Mouse (Mus musculus): ENCODE measurements around the gene Nhs. TPM values are rescaled to one million over a fixed set of nuclear protein-coding genes. Genes with fewer than 3 reads are reported as not detected.

Gene Nhs
- polyA plus RNA-seq, 1 experiment from 2014 or later = 2.2 TPM

DNA sequence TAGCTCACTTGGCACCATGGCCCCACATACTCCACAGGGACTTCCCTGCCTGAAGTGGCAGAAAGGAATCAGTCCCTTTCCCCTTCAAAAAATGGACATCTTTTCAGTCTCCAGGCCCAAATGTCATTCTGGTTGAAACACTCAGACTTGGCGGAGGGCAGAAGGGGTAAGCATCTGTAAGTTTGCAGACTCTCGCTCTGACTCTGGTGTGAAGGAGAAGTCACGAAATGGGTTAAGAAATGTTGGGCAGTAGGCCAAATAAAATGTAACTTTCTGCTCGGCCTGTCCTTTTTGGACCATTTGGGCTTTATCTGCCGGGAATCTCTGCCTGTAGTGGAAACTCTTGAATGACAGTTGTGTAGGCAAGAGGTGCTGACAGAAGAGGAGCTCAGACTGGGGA is 106.0 kb downstream of the Nhs start:
- ATAC-seq (ENCODE audit: insufficient read depth) (peak; percentile 52; the same call in 1 of the 2 replicates), DNase-seq (peak; percentile 71)
- WGBS = 41% methylated on average over 5 of the region's 5 CpGs
- no peaks in the 10 kb centered on the region for H3K9me3 ChIP-seq (ENCODE audit: low read depth, low read length)
- H3K27me3 ChIP-seq (ENCODE audit: insufficient read depth, low read length) = peaks cover 8% of the 10 kb centered on the region
- no peak overlapping the region for H3K27ac ChIP-seq (ENCODE audit: low read depth)
- no peak for TF ChIP-seq CTCF (IDR thresholded peaks at IDR 0.05; ENCODE audit: low read depth)
- no peaks in the 10 kb centered on the region for H3K36me3 ChIP-seq (ENCODE audit: insufficient read depth)
- H3K9ac ChIP-seq = no peak overlapping the region
- no peaks in the 10 kb centered on the region for H3K4me1 ChIP-seq (ENCODE audit: insufficient read depth)
- H3K4me2 ChIP-seq = no peak overlapping the region
- H3K4me3 ChIP-seq (ENCODE audit: low read depth, low read length) = no peak overlapping the region

DNA sequence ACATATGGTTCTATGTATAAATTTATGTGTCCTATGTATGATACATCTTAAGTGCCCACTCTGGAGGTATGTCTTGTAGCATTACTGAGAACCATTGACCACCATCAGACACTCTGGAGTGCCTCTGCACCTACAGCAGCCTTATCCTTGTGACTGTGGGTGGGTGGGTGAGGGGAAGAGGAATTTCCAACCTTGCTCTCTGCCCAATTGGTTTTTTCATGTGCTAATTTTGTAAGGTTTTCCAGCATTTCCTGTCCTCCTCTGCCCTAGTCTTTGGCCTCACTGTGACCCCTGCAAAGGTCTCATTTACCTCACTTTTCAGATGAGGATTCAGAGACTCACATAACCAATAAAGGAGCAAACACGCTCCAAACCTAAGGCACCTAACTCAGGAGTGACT is 107.0 kb downstream of the Nhs start:
- DNase-seq (no peak), ATAC-seq (ENCODE audit: insufficient read depth) (no peak)
- Histone ChIP-seq H3K4me2 (no peak overlapping the region), H3K9ac (no peak overlapping the region), H3K4me3 (ENCODE audit: low read depth, low read length) (no peak overlapping the region), H3K9me3 (ENCODE audit: low read depth, low read length) (no peaks in the 10 kb centered on the region), H3K27me3 (ENCODE audit: insufficient read depth, low read length) (peaks cover 8% of the 10 kb centered on the region), H3K27ac (ENCODE audit: low read depth) (no peak overlapping the region), H3K36me3 (ENCODE audit: insufficient read depth) (no peaks in the 10 kb centered on the region), H3K4me1 (ENCODE audit: insufficient read depth) (no peaks in the 10 kb centered on the region)
- WGBS = 96% methylated on average over 1 of the region's 1 CpGs
- TF ChIP-seq CTCF (IDR thresholded peaks at IDR 0.05; ENCODE audit: low read depth) = no peak

DNA sequence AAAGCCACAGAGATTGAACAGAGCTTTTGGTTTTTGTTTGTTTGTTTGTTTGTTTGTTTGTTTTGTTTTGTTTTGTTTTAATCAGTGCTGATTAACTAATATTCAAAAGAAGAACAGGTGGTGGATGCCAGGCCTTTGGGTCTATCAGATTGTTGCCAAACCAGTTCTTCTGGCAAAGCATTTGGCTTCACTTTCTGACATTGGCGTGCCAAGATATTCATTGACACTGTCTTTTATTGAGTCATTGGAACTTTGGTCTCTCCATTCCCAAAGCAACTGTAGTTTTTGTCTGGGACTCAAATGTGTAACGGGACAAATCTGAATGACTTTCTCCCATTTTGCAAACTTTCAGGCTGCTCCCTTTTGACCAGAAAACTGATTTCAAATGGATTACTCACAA is 109.9 kb downstream of the Nhs start:
- Histone ChIP-seq H3K4me1 (ENCODE audit: insufficient read depth) (no peaks in the 10 kb centered on the region), H3K9ac (no peak overlapping the region), H3K27me3 (ENCODE audit: insufficient read depth, low read length) (peaks cover 2% of the 10 kb centered on the region; the same call in 1 of the 2 replicates), H3K27ac (ENCODE audit: low read depth) (no peak overlapping the region), H3K4me3 (ENCODE audit: low read depth, low read length) (no peak overlapping the region), H3K4me2 (no peak overlapping the region), H3K9me3 (ENCODE audit: low read depth, low read length) (no peaks in the 10 kb centered on the region), H3K36me3 (ENCODE audit: insufficient read depth) (no peaks in the 10 kb centered on the region)
- no peak for TF ChIP-seq CTCF (IDR thresholded peaks at IDR 0.05; ENCODE audit: low read depth)
- WGBS = 85% methylated on average over 2 of the region's 2 CpGs
- DNase-seq = no peak
- no peak for ATAC-seq (ENCODE audit: insufficient read depth)

DNA sequence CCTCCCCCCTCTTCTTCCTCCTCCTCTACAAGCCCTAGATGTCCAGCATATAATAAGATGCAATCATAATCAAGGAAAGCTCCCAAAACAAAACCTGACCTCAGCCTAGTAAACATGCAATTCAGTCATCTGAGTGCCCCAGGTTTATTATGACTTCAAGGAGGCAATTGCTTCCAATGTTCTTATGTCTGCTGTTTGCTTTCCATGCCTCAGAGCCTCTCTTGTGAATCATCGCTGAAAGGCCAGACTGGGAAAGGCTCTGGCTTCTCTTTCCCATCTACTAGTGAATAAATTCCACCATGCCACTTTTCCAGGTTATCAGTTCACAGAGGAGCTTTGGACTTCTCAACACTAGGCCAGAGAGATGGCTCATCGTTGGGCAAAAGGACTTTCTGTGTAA is 114.0 kb downstream of the Nhs start:
- H3K27me3 ChIP-seq (ENCODE audit: insufficient read depth, low read length) = peaks cover 2% of the 10 kb centered on the region; the same call in 1 of the 2 replicates
- 80% methylated on average over 2 of the region's 2 CpGs for WGBS
- no peaks in the 10 kb centered on the region for H3K36me3 ChIP-seq (ENCODE audit: insufficient read depth)
- no peaks in the 10 kb centered on the region for H3K9me3 ChIP-seq (ENCODE audit: low read depth, low read length)
- no peak overlapping the region for H3K9ac ChIP-seq
- H3K4me1 ChIP-seq (ENCODE audit: insufficient read depth) = no peaks in the 10 kb centered on the region
- DNase-seq (no peak), ATAC-seq (ENCODE audit: insufficient read depth) (no peak)
- no peak overlapping the region for H3K27ac ChIP-seq (ENCODE audit: low read depth)
- H3K4me3 ChIP-seq (ENCODE audit: low read depth, low read length) = no peak overlapping the region
- H3K4me2 ChIP-seq = no peak overlapping the region
- TF ChIP-seq CTCF (IDR thresholded peaks at IDR 0.05; ENCODE audit: low read depth) = no peak

DNA sequence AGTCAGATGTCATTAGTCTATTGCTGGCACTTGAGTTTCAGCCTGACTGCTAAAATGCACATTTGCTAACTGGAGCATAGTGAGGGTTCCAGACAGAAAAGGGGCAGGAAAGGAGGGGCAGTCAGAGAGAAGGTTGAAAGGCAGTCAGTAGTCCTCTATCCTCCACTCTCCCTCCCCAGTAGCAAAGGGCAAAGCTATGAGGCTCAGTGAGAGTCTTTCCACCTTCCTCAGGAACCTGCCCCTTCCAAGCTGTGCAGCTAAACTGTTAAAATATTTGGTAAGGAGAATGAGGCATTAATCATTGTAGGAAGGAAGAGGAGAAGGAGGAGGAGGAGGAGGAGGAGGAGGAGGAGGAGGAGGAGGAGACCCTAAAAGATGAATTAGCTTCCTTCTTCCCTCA is 115.4 kb downstream of the Nhs start:
- H3K27me3 ChIP-seq (ENCODE audit: insufficient read depth, low read length) = no peaks in the 10 kb centered on the region
- no peaks in the 10 kb centered on the region for H3K9me3 ChIP-seq (ENCODE audit: low read depth, low read length)
- ATAC-seq (ENCODE audit: insufficient read depth) = no peak
- no peak overlapping the region for H3K4me2 ChIP-seq
- no peak for TF ChIP-seq CTCF (IDR thresholded peaks at IDR 0.05; ENCODE audit: low read depth)
- H3K4me3 ChIP-seq (ENCODE audit: low read depth, low read length) = no peak overlapping the region
- no peaks in the 10 kb centered on the region for H3K36me3 ChIP-seq (ENCODE audit: insufficient read depth)
- no peak overlapping the region for H3K9ac ChIP-seq
- H3K4me1 ChIP-seq (ENCODE audit: insufficient read depth) = no peaks in the 10 kb centered on the region
- no peak for DNase-seq
- no peak overlapping the region for H3K27ac ChIP-seq (ENCODE audit: low read depth)

DNA sequence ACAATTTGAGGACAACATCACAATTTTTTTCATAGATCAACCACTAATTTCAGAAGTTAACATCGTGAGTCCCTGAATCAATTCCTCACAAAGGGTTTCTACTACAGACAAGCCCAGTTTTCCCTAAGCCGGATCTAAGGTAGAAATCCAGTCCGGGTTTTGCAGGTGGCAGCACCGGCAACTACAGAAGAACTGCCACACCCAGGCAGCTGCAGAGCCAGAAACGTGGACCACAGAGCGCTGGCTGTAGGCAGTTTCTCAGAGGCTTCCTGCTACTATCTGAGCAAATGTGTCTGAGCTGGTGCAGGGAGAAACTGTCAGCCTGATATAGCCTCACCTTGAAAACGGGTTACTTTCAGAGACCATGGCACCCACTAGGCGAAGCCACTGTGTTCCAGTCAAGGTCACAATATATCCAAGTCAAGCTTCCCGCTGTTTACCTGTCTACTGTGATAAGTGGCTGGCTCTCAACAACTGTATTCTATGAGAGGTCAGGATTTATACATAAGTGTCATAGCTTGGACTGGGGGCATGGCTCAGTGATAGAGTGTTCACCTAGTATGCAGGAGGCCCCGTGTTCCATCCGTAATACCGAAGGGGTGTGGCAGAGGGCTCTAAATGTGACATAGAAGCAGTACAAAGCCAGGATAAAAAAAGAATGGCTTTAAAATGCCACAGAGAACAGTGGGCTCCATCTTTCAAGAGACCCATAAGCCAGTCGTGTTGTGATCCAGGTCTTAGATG is 134.1 kb downstream of the Nhs start:
- H3K4me1 ChIP-seq (ENCODE audit: insufficient read depth) = no peaks in the 10 kb centered on the region
- H3K36me3 ChIP-seq (ENCODE audit: insufficient read depth) = no peaks in the 10 kb centered on the region
- no peak overlapping the region for H3K4me3 ChIP-seq (ENCODE audit: low read depth, low read length)
- 38% methylated on average over 13 of the region's 13 CpGs for WGBS
- no peak overlapping the region for H3K4me2 ChIP-seq
- H3K27ac ChIP-seq (ENCODE audit: low read depth) = no peak overlapping the region
- no peak overlapping the region for H3K9ac ChIP-seq
- no peak for TF ChIP-seq CTCF (IDR thresholded peaks at IDR 0.05; ENCODE audit: low read depth)
- H3K9me3 ChIP-seq (ENCODE audit: low read depth, low read length) = no peaks in the 10 kb centered on the region
- H3K27me3 ChIP-seq (ENCODE audit: insufficient read depth, low read length) = no peaks in the 10 kb centered on the region
- DNase-seq = peak; percentile 66
- ATAC-seq (ENCODE audit: insufficient read depth) = peak; percentile 66; the same call in 1 of the 2 replicates

DNA sequence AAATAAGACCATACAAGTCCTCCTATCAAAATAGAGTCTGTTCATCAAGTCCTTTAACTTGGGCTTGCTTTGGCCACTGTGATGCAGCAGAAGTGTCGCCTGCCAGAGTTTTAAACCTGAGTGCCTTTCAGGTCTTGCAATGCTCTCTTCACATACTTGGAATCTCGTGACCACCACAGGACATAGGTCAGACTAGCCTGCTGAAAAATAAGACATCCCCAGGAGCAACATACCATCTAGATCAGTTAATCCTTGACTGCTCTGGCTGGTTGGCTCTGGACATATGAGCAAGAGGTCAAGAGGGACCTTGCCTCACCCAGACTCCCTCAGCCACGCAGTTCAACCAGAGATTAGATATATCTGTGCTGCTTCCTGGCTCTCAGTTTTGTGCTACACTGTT is 137.8 kb downstream of the Nhs start:
- no peak for TF ChIP-seq CTCF (IDR thresholded peaks at IDR 0.05; ENCODE audit: low read depth)
- no peak overlapping the region for H3K9ac ChIP-seq
- 76% methylated on average over 3 of the region's 3 CpGs for WGBS
- no peaks in the 10 kb centered on the region for H3K4me1 ChIP-seq (ENCODE audit: insufficient read depth)
- H3K27me3 ChIP-seq (ENCODE audit: insufficient read depth, low read length) = no peaks in the 10 kb centered on the region
- H3K4me2 ChIP-seq = no peak overlapping the region
- no peak for DNase-seq
- no peak overlapping the region for H3K27ac ChIP-seq (ENCODE audit: low read depth)
- no peaks in the 10 kb centered on the region for H3K36me3 ChIP-seq (ENCODE audit: insufficient read depth)
- ATAC-seq (ENCODE audit: insufficient read depth) = no peak
- H3K9me3 ChIP-seq (ENCODE audit: low read depth, low read length) = no peaks in the 10 kb centered on the region
- H3K4me3 ChIP-seq (ENCODE audit: low read depth, low read length) = no peak overlapping the region

All from lung, embryonic 14.5 days (tissue).